In the genomic region with DNA sequence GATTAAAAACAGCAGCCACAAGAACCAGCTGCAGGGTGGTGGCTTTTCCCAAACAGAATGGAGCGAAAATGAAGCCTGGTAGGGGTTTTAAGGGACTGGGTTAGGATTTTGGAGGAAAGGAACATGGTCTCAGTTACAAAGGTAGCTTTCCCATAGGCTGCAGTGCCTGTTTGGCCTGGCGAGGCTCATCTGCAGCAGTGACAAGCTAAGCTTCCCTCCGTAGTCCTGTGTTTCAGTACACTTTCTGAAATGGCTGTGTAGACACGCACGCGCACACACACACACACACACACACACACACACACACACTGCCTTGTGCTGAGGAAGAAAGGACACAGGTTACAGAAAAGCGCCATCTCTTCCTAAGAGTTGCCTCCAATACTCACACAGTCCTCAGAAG, we compare ENCODE assay signal across 20 mouse cellular contexts. TPM values are rescaled to one million over a fixed set of nuclear protein-coding genes. Genes with fewer than 3 reads are reported as not detected.
DNase-seq lines count a peak whose midpoint lies in the region; ATAC-seq lines count a peak whose summit lies in the region.
"Had no signal": no experiment of that assay in that cellular context is flagged by ENCODE, and none has a peak within 500 bp of the region (broad histone marks: within the 10 kb centered on the region; RNA-seq: fewer than 3 reads in every experiment).

No protein-coding gene starts in this region.

- peak overlapping the region; percentile 28; the same call in 1 of the 2 replicates for H3K4me2 ChIP-seq in heart, embryonic 12.5 days
- H3K4me2 ChIP-seq in liver, embryonic 12.5 days = peak overlapping the region; percentile 7
- H3K4me2 ChIP-seq in liver, embryonic 15.5 days = 0 out of 2 replicates have a peak overlapping the region, but pooled peaks have one; percentile 1
- H3K4me2 ChIP-seq: embryonic facial prominence, embryonic 15.5 days; forebrain, embryonic 12.5 days; hindbrain, embryonic 12.5 days had no signal

- H3K9ac ChIP-seq in heart, embryonic 12.5 days = no peak overlapping the region
- no peak overlapping the region for H3K9ac ChIP-seq in liver, embryonic 12.5 days
- H3K9ac ChIP-seq in liver, embryonic 15.5 days = no peak overlapping the region
- H3K9ac ChIP-seq: embryonic facial prominence, embryonic 15.5 days; forebrain, embryonic 12.5 days; hindbrain, embryonic 12.5 days had no signal

- peaks cover 11% of the 10 kb centered on the region for H3K36me3 ChIP-seq in heart, embryonic 12.5 days
- H3K36me3 ChIP-seq in liver, embryonic 12.5 days = peaks cover 20% of the 10 kb centered on the region
- H3K36me3 ChIP-seq in liver, embryonic 15.5 days (replicated peaks) = peaks cover 20% of the 10 kb centered on the region

- no peak overlapping the region for H3K27ac ChIP-seq in heart, embryonic 12.5 days (ENCODE audit: poor library complexity, severe bottlenecking)
- no peak overlapping the region for H3K27ac ChIP-seq in liver, embryonic 12.5 days
- H3K27ac ChIP-seq in liver, embryonic 15.5 days (replicated peaks) = no peak overlapping the region
- H3K27ac ChIP-seq: embryonic facial prominence, embryonic 15.5 days; forebrain, embryonic 12.5 days; heart, adult 2 months; hindbrain, embryonic 12.5 days had no signal

- H3K27me3 ChIP-seq in heart, embryonic 12.5 days (replicated peaks) = no peaks in the 10 kb centered on the region
- 0 out of 2 replicates have a peak, but pooled peaks cover 5% of the 10 kb centered on the region for H3K27me3 ChIP-seq in liver, embryonic 12.5 days (replicated peaks)
- no peaks in the 10 kb centered on the region for H3K27me3 ChIP-seq in liver, embryonic 15.5 days
- H3K27me3 ChIP-seq: embryonic facial prominence, embryonic 15.5 days; forebrain, embryonic 12.5 days; hindbrain, embryonic 12.5 days had no signal

- WGBS in heart, embryonic 12.5 days = 89% methylated on average over 7 of the region's 7 CpGs
- 89% methylated on average over 7 of the region's 7 CpGs for WGBS in liver, embryonic 12.5 days (ENCODE audit: insufficient replicate concordance)
- WGBS in liver, embryonic 15.5 days (ENCODE audit: insufficient replicate concordance) = 81% methylated on average over 7 of the region's 7 CpGs

- peaks cover 37% of the 10 kb centered on the region for H3K4me1 ChIP-seq in heart, embryonic 12.5 days (replicated peaks)
- H3K4me1 ChIP-seq in liver, embryonic 12.5 days = peaks cover 84% of the 10 kb centered on the region
- H3K4me1 ChIP-seq in liver, embryonic 15.5 days (replicated peaks) = peaks cover 92% of the 10 kb centered on the region

- no peaks in the 10 kb centered on the region for H3K9me3 ChIP-seq in heart, embryonic 12.5 days (replicated peaks)
- no peaks in the 10 kb centered on the region for H3K9me3 ChIP-seq in liver, embryonic 12.5 days (replicated peaks)
- no peaks in the 10 kb centered on the region for H3K9me3 ChIP-seq in liver, embryonic 15.5 days (replicated peaks)
- H3K9me3 ChIP-seq: embryonic facial prominence, embryonic 15.5 days; forebrain, embryonic 12.5 days; hindbrain, embryonic 12.5 days had no signal

- no peak overlapping the region for H3K4me3 ChIP-seq in heart, embryonic 12.5 days
- no peak overlapping the region for H3K4me3 ChIP-seq in liver, embryonic 12.5 days
- H3K4me3 ChIP-seq in liver, embryonic 15.5 days (replicated peaks) = no peak overlapping the region
- H3K4me3 ChIP-seq: embryonic facial prominence, embryonic 15.5 days; forebrain, embryonic 12.5 days; heart, adult 2 months; hindbrain, embryonic 12.5 days had no signal

- no peak for ATAC-seq in heart, embryonic 12.5 days (ENCODE audit: insufficient number of reproducible peaks, low FRiP score)
- ATAC-seq in liver, embryonic 12.5 days = no peak
- ATAC-seq in liver, embryonic 15.5 days (ENCODE audit: insufficient read depth) = no peak
- ATAC-seq: forebrain, embryonic 16.5 days; hindbrain, embryonic 16.5 days; inflammation-experienced regulatory T-cells, adult 6 months had no signal

- DNase-seq in heart, adult 8-10 months (ENCODE audit: low spot score) = no peak
- no peak for DNase-seq in liver
- no peak for DNase-seq in cerebellum, postnatal 4 days (ENCODE audit: low spot score in 2 of 2)
- DNase-seq: adrenal gland, adult 2 months; adrenal gland, postnatal 25 days; cerebellum, adult 18-20 months; cerebellum, postnatal 10 days; embryo, embryonic 11 days; gastrocnemius, postnatal 10 days; heart, adult 2 months; heart, postnatal 4 days had no signal

RNA-seq across cellular contexts. Expression of a gene that starts 7.8 kb away (rescaled TPM):
- polyA plus RNA-seq in heart, embryonic 12.5 days (2016; fragmentation: Nextera tagmentation; extraction: Ambion mirVana) = 78.0 and 85.2 TPM in 2 replicates
- total RNA-seq in heart, adult 8-10 months (2022) = 10 to 100 TPM; 27.1 to 53.5 (median 32.2) TPM
- polyA plus RNA-seq in liver, embryonic 12.5 days (2016; fragmentation: Nextera tagmentation; extraction: Ambion mirVana) = 87.1 and 88.2 TPM in 2 replicates
- polyA plus RNA-seq in liver, embryonic 15.5 days (2015; fragmentation: Nextera tagmentation; extraction: Ambion mirVana) = 194 and 219 TPM in 2 replicates
